Mouse (Mus musculus) C2C12 (cell line): ENCODE measurements around the gene Myd88.

Source experiments
- CEBPB ChIP-seq: IDR thresholded peaks from one replicate; pipeline ENCODE4 v1.6.1; 2011; ENCODE audit warnings: low read depth, mild to moderate bottlenecking, control low read depth, moderate library complexity
- CTCF ChIP-seq: IDR thresholded peaks from one replicate; pipeline ENCODE4 v1.5.1; 2011; ENCODE audit not compliant: control insufficient read depth, insufficient read depth, insufficient read length
- FOSL1 ChIP-seq: IDR thresholded peaks from one replicate; pipeline ENCODE4 v1.8.0; 2011; ENCODE audit warnings: mild to moderate bottlenecking, low read length; ENCODE audit not compliant: poor library complexity, insufficient read depth, severe bottlenecking
- MAX ChIP-seq: IDR thresholded peaks from one replicate; pipeline ENCODE4 v1.6.1; 2011; ENCODE audit warnings: mild to moderate bottlenecking, control low read depth
- MYOD1 ChIP-seq: IDR thresholded peaks from one replicate; pipeline ENCODE4 v1.6.1; 2011; ENCODE audit warnings: low read depth; ENCODE audit not compliant: control insufficient read depth, insufficient read length
- MYOG ChIP-seq: IDR thresholded peaks from one replicate; pipeline ENCODE4 v1.6.1; 2011; ENCODE audit not compliant: control insufficient read depth, insufficient read length; ENCODE audit errors: extremely low read depth
- USF1 ChIP-seq: IDR thresholded peaks from one replicate; pipeline ENCODE4 v1.6.1; 2011; ENCODE audit warnings: low read depth, mild to moderate bottlenecking, control low read depth, moderate library complexity

DNA sequence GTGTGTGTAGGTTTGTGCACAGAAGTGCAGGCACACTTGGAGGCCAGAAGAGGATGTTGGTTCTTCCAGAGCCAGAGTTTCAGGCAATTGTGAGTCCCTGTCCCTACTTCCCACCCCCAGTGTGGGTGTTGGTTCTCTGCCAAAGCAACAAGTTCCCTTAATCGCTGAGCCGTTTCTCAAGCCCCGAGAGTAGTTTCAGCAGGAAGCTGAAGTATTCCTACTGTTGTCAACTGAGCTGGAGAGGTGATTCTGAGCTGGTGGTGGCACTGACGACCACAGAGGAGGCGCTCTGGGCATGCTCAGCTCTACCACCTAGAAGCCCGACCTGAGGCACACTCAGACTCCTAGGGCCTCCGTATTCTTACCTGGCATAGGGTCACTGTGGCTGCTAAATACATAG, 24.1 kb upstream of the Myd88 start, which contains the start of gene Slc22a14:
- no peak for TF ChIP-seq CTCF
- no peak for TF ChIP-seq MAX
- no peak for TF ChIP-seq CEBPB
- no peak for TF ChIP-seq USF1
- TF ChIP-seq MYOG: no peak
- no peak for TF ChIP-seq MYOD1
- no peak for TF ChIP-seq FOSL1
